Mouse (Mus musculus): ENCODE measurements at regions not wholly inside any gene's neighbourhood (a gene's known extent, or its start where the extent isn't known, plus 50 kb on each side); places are given as distances from the start of the nearest gene placed in this dataset.

GRCm38 (mm10) chr8:26226612-26227528, 107.5 kb downstream of the Gm45692 start:
- DNase-seq, result no peak

- DNase-seq, result no peak
These were observed 108.2 kb downstream of the Gm45692 start for GRCm38 (mm10) chr8:26227529-26227895.

GRCm38 (mm10) chr8:26229548-26229947, 110.2 kb downstream of the Gm45692 start:
- DNase-seq, result no peak

GRCm38 (mm10) chr8:26239075-26239474, 119.7 kb downstream of the Gm45692 start:
- DNase-seq, result no peak

GRCm38 (mm10) chr8:26239604-26240003, 120.3 kb downstream of the Gm45692 start:
- DNase-seq, result peak; percentile 8 to 29

- no peak for DNase-seq
These were observed 124.4 kb downstream of the Gm45692 start for GRCm38 (mm10) chr8:26243743-26244142.

GRCm38 (mm10) chr8:26244308-26244707, 125.0 kb downstream of the Gm45692 start:
- DNase-seq, result no peak

- no peak for DNase-seq
These were observed 135.9 kb downstream of the Gm45692 start for GRCm38 (mm10) chr8:26255191-26255669.

- no peak for DNase-seq
These were observed 141.0 kb downstream of the Gm45692 start for GRCm38 (mm10) chr8:26260294-26260693.

GRCm38 (mm10) chr8:26262536-26262935, 143.2 kb downstream of the Gm45692 start:
- no peak for DNase-seq

GRCm38 (mm10) chr8:26264869-26265321, 145.6 kb downstream of the Gm45692 start:
- no peak for DNase-seq

- no peak for DNase-seq
These were observed 146.0 kb downstream of the Gm45692 start for GRCm38 (mm10) chr8:26265366-26265765.

- DNase-seq, result no peak
These were observed 147.1 kb downstream of the Gm45692 start for GRCm38 (mm10) chr8:26266384-26266783.

- DNase-seq, result no peak
These were observed 148.2 kb downstream of the Gm45692 start for GRCm38 (mm10) chr8:26267569-26267968.

- peak; percentile 56 to 58 for DNase-seq
These were observed 149.5 kb downstream of the Gm45692 start for GRCm38 (mm10) chr8:26268751-26269415.

- peak in 1 of 2 experiments; percentile 18 for DNase-seq
These were observed 152.8 kb downstream of the Gm45692 start for GRCm38 (mm10) chr8:26272110-26272509.

- no peak for DNase-seq
These were observed 153.5 kb downstream of the Gm45692 start for GRCm38 (mm10) chr8:26272675-26273414.

GRCm38 (mm10) chr8:26273415-26273760, 154.1 kb downstream of the Gm45692 start:
- peak in 1 of 2 experiments; percentile 24 for DNase-seq

GRCm38 (mm10) chr8:26273792-26274191, 154.5 kb downstream of the Gm45692 start:
- DNase-seq, result no peak

GRCm38 (mm10) chr8:26274481-26274880, 155.1 kb downstream of the Gm45692 start:
- DNase-seq, result no peak

- peak; percentile 71 for DNase-seq
These were observed 163.0 kb downstream of the Gm45692 start for GRCm38 (mm10) chr8:26282156-26282935.

GRCm38 (mm10) chr8:26283957-26284356, 164.6 kb downstream of the Gm45692 start:
- DNase-seq, result no peak

Data from heart, adult 18-20 months (tissue).